Mouse (Mus musculus) lung, postnatal 36 days (tissue): Measurements from ENCODE around the gene Kcna1.
A peak's percentile ranks its signal among the peaks of the same experiment; 100 is the strongest.

Experiments used
- DNase-seq: peaks from one replicate; pipeline ENCODE4 v3.0.0; 2022; ENCODE audit warnings: mixed read lengths

The Kcna1 gene

GRCm38 (mm10) chr6:126646381-126646780 is at the start of gene Kcna1:
Gene Kcna1, minus strand, starts transcription at chr6:126646384.
- DNase-seq = no peak

- DNase-seq = no peak
Measured at GRCm38 (mm10) chr6:126687120-126687519, 40.9 kb upstream of the Kcna1 start.

GRCm38 (mm10) chr6:126685135-126685534 is 39.0 kb upstream of the Kcna1 start:
- DNase-seq = no peak

- DNase-seq = no peak
Measured at GRCm38 (mm10) chr6:126678961-126679360, 32.8 kb upstream of the Kcna1 start.

- no peak for DNase-seq
Measured at GRCm38 (mm10) chr6:126667001-126667400, 20.8 kb upstream of the Kcna1 start.

- DNase-seq = no peak
Measured at GRCm38 (mm10) chr6:126666091-126666490, 19.9 kb upstream of the Kcna1 start.

- DNase-seq = no peak
Measured at GRCm38 (mm10) chr6:126664569-126664968, 18.4 kb upstream of the Kcna1 start.

GRCm38 (mm10) chr6:126657646-126658394 is 11.6 kb upstream of the Kcna1 start:
- no peak for DNase-seq

GRCm38 (mm10) chr6:126653561-126653960 is 7.4 kb upstream of the Kcna1 start:
- no peak for DNase-seq

- no peak for DNase-seq
Measured at GRCm38 (mm10) chr6:126645644-126646358, 383 bp downstream of the Kcna1 start.

GRCm38 (mm10) chr6:126645044-126645541 is 1.1 kb downstream of the Kcna1 start:
- no peak for DNase-seq

GRCm38 (mm10) chr6:126644181-126645043 is 1.8 kb downstream of the Kcna1 start:
- DNase-seq = no peak

GRCm38 (mm10) chr6:126643341-126644055 is 2.7 kb downstream of the Kcna1 start:
- no peak for DNase-seq

- DNase-seq = peak; percentile 3
Measured at GRCm38 (mm10) chr6:126642856-126643321, 3.3 kb downstream of the Kcna1 start.

GRCm38 (mm10) chr6:126628451-126628850 is 17.7 kb downstream of the Kcna1 start:
- no peak for DNase-seq

GRCm38 (mm10) chr6:126618455-126618854 is 27.7 kb downstream of the Kcna1 start:
- DNase-seq = no peak

GRCm38 (mm10) chr6:126610746-126611145 is 35.4 kb downstream of the Kcna1 start:
- DNase-seq = no peak

GRCm38 (mm10) chr6:126609193-126609947 is 36.8 kb downstream of the Kcna1 start:
- no peak for DNase-seq

- DNase-seq = no peak
Measured at GRCm38 (mm10) chr6:126601843-126602326, 44.3 kb downstream of the Kcna1 start.

- no peak for DNase-seq
Measured at GRCm38 (mm10) chr6:126599201-126599995, 46.8 kb downstream of the Kcna1 start.
